Mouse (Mus musculus) kidney, postnatal 10 days (tissue): Measurements from ENCODE around the gene Acsl6.

Experiments
- DNase-seq: peaks from one replicate; pipeline ENCODE4 v3.0.0; 2021; ENCODE audit warnings: mixed read lengths

Acsl6 gene

DNA sequence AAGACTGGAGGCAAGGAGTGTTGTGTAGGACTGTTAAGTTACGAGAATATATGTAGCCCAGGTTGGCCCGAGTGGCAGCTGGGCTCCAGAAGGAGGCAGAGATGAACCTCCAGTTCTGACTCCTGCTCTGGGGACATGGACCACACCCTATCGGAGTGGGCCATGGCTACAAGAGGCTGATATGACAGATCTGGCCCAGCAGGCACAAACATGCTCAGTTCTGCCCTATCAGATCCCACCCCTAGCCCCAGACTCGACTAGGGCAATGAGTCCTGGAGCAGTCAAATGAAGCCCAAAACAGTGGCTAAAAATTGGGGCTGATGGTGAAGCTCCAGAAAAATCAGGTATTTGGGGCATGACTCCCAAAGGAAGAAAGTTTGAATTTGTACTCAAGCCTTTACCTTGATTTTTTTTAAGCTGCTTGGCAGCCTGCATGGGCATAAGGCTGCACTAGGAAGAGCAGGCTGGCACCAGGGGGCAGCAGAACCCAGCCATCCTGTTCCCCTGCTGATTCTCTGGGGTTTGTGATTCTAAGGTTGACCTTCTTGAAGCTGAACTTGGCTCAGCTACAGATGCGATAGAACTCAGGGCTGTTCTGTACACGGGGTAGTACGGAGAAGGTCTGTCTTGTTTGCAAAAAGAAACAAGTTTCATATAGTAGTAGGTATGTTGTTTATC lies 3.7 kb downstream of the Acsl6 start:
- DNase-seq, result peak; percentile 71

DNA sequence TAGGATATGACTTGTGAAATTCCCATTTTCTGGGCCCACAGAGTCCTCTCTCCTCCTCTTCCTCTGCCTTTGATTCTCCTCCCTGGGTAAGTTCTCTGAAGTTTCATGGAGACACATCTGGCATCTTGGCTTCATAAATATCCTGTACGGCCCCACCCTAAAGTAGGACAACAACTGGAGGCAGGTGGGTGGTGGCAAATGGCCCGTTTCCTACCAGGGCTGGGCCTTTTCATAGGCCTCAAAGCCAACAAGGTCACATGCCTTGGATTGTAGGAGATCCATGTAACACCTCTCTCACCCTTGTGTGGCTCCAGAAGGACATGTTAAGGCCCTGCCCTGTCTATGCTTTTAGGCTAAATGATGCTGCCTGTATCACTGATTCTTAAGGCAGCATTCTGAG lies 7.0 kb downstream of the Acsl6 start:
- DNase-seq, result no peak

- DNase-seq, result peak; percentile 15
Observed at GRCm38 (mm10) chr11:54312021-54312420, 8.4 kb downstream of the Acsl6 start.

- DNase-seq, result no peak
Observed at GRCm38 (mm10) chr11:54312603-54313002, 9.0 kb downstream of the Acsl6 start.

DNA sequence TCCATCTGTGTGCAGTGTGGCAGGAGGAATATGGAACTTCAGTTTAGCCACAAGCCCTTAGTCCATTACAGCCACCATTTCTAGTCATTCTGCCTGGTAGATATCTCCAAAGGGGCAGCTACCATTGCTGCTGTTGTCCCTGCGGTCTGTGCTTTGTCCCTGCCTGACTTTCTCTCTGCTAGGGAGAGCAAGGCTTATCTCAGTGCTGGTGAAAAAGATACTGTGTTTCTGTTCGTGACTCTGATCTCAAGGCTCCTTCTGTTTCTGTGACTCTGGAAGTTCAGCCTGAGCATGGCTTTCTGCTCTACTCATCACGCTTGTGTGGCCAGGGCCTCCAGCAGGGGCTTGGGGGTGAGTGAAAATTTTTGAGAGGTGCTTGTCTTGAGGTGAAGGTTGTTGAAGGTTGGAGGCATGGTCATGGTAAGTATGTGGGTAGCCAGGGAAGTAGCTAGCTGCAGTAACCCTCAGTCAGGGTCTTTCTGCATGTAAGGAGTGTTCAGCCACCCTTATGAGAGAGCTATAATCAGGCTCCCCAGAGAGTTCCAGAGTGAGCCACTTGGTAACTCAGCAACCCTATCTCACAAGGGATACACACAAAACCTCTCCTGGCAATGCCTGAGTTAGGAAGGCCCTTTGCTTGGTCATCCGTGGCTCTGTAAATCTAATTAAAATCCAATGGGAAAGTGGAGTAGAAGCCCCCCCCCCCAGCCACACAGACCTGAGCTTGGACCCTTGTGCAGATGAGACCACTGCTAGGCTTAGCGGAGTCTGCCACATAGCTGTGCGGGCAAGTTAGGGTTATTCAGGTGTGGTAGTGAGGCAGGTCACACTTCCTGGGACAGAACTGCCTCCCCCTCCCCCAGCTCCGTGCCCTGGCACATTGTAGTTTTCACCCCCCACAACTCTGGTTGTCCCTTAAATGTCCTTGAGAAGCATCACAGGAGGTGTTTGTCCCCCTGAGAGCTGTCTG lies 10.1 kb downstream of the Acsl6 start:
- no peak for DNase-seq

DNA sequence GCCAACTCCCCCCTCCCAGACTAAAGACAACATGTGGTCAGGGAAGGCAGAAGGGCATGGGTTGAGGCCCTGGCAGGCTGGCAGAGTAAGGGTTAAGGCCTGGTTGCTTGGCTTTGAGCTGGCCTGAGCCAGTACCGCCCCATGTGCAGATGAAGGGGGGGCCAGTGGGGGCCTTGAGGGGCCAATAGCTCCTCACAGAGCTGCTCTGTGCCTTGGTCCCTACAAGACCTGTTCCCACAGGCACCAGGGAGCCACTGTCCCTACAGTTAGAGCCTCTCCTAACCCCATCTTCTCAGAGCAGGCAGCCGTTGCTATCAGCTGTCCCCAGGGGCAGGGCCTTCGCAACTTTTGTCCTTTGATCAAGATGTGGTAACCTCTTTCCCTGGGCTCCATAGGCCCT lies 11.1 kb downstream of the Acsl6 start:
- DNase-seq, result no peak

GRCm38 (mm10) chr11:54315336-54315735 lies 11.7 kb downstream of the Acsl6 start:
- DNase-seq, result no peak

DNA sequence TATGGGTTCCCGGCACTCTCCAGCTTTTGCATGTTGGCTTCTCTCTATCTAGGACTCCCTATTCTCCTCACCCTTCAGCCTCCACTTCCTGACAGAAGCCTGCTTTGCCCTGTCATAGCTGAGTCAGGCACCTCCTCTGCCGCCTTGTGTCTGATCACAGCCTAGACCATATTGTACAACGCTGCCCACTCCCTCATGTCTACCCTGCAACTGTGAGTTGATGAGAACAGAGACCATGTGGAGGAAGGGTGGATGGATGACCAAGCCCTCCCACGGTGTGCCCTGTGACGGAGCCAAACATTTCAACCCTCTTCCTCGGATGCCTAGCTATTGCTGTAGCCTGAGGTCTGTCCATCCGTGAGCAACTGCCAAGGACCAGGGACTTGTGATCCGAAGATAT lies 13.8 kb downstream of the Acsl6 start:
- no peak for DNase-seq

DNA sequence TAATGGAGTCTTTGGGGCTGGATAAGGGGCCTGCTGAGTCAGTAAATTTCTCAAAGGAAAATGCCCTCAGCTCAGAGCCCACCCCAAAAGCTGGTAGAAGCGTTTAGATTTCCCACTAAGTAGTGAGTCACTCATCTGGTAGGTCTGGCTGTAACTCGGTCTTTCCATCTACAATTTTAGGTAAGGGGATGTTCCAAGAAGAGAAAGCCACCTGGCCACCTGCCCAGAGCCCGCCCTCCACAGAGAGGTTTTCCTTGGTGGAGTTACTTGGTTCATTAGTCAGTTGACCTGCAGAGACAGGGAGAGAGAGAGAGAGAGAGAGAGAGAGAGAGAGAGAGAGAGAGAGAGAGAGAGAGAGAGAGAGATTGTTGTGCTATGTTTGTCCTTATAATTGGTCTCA lies 14.2 kb downstream of the Acsl6 start:
- DNase-seq, result no peak

DNA sequence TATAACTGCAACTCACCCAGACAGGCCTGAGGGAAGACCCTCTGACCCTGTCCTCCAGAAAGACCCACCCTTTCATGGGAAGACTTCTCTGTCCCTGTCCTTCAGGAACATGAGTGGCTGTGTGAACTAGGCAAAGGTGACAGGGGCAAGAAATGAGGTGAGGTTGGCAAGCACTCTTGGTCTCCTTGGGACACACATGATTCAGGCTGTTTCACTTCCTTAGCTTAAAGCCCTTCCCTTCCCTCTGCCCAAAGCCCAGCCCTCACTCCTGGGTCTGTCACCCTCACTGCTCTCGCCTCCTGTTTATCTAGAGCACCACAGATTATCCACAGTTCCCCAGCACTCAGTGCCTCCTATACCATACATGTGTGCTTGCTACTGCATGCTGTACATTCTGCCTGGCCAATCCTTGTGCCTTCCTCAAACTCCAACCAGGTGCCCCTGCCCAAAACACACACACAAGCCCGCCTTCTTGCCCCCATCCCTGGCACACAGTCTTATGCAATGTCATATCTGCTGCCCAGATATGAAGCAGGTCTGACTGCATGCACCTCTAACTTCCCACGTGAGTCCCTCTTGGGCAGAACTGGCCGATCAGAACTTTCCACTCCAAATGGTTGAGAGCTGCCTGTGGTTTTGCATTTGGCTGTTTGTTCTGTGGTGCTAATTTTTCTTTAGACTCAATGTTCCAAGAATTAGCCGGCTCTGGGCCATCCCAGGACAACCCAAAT lies 18.4 kb downstream of the Acsl6 start:
- no peak for DNase-seq

GRCm38 (mm10) chr11:54331463-54332183 lies 28.0 kb downstream of the Acsl6 start:
- no peak for DNase-seq

- no peak for DNase-seq
Observed at GRCm38 (mm10) chr11:54336165-54336707, 32.6 kb downstream of the Acsl6 start.

DNA sequence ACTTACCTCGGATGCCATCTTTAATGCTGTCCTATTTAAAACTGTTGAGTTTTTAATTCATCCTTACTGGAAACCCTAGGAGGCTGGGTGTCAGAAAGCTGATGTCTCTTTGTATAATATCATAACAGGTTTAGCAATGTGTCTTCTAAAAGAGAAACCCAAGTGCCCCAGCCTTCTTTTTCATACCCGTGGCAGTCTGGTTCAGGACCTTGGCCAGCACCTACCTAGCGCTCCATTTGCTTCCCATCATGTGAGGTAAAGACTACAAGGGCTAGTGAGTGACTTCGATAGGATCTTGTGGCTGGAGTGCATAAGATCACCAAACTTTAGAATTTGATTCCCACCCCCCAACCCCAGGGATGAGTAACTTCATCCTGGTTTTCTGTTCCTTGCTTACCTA lies 40.1 kb downstream of the Acsl6 start:
- DNase-seq, result peak; percentile 71

GRCm38 (mm10) chr11:54351704-54352103 lies 48.1 kb downstream of the Acsl6 start:
- no peak for DNase-seq

DNA sequence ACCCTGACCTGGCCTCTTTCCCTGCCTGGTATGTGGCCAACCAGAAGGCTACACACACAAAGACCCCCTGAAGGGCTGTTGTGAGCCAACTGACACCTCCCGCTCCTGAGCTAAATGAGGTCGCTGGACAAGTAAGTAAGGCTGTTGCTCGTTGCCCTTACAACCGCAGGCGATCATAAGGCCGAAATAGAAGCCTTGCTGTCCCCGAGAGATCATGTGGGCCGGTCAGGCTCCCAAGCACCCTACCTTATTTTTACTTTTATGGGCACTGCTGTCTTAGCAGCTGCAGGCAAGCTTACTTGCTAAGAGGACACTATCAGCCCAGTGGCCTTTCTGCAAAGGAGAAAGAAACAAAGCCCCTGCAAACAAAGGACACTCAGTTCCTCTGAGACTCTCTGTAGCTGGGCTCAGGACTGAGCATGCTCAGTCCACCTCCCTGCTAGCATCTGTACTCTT lies 49.6 kb downstream of the Acsl6 start:
- no peak for DNase-seq

DNA sequence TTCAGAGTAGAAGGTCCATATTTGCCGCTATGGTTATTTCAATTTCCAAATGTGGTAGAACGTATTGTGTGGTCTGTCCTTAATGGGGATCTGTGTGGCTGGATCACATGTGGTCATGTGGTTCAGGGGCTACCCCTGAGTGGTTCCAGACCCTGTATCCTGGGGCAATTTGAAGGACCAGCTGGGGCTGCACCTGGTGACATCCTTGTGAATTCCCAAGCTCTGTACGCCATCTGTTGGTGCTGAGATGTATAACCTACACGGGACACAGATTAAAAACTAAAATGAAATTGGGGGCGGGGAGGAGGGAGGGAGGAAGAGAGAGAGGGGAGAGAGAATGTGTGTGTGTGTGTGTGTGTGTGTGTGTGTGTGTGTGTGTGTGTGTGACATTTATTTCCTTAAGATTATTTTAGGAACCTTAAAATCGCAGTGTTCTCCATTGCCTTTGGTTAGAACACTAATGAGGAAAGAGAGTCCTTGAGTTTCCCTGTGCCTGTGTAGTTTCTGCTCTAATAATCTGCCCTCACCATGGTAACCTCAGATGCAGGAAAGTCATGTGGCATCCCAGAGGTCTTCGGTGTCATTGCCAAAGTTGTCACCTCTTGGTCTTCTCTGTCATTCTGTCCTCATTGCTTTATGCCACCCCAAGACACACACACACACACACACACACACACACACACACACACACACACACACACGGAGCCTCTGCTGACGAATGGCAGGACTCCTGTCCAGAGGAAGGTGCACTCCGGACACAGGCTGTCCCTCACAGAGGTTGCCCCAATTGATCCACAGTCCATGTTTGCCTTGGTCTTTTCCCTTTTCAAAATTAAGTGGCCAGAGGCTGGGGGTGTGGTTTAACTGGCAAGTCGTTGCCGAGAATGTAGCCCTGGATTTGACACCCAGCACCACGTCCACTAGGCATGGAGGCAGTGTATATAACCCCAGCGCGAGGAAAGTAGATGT lies 51.3 kb downstream of the Acsl6 start:
- DNase-seq, result peak; percentile 36

DNA sequence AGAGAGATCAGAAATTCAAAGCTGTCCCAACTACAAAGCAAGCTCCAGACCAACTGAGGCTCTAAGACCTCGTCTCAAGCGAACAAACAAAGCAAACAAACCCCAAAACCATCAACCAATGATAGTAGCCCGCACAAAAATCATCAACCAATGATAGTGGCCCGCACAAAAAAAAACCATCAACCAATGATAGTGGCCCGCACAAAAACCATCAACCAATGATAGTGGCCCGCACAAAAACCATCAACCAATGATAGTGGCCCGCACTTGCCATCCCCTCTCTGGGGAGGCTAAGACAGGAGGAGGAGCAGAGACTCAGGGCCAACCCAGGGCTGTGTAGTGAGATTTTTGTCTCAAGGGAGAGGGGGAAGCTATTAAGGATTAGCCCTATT lies 52.0 kb downstream of the Acsl6 start:
- DNase-seq, result no peak

- peak; percentile 29 for DNase-seq
Observed at GRCm38 (mm10) chr11:54356676-54357075, 53.1 kb downstream of the Acsl6 start.

DNA sequence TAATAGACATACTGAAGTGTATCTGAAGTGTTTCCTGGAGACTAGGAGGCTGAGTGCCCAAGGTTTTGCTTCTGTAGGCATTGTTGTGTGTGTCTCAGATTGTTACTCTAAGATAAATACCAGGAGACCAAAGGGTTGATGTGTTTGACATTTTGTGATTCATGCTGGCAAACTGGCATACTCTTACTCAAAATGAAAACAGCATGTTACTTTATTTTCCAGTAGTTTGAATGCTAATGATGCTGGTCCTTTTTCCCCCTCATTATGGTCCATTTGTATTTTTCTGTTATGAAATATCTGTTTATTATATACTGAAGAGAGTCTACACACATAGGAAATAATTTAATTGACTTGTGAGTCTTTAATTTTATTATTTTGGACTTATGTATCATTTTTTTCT lies 69.0 kb downstream of the Acsl6 start:
- no peak for DNase-seq

DNA sequence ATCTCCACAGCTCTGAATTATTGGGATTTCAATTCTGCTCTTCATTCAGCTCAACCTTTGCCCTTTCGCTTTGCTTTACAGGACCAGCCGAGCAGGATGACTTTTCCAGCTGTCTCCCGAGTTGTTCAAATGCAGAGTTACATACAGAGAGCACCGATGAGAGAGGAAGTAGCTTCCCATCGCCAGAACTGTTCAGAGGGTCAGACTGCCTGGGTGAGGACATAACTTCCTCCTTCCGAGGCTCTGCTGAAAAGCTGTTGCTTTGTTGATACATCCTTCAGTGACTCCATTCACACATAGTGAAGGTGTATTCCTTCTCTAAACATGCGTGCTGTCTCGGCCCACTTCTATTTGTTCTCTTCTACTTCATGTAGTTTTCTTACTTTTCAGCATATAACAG lies 86.8 kb downstream of the Acsl6 start:
- no peak for DNase-seq

- DNase-seq, result no peak
Observed at GRCm38 (mm10) chr11:54391326-54391725, 87.7 kb downstream of the Acsl6 start.
